Mouse (Mus musculus): Measurements from ENCODE around the gene Tbc1d9b. TPM values are rescaled to one million over a fixed set of nuclear protein-coding genes. Genes with fewer than 3 reads are reported as not detected.

Tbc1d9b gene
- total RNA-seq, 2 experiments from 2014 or later, result 74.0 to 76.4 TPM

GRCm38 (mm10) chr11:50174111-50174729 lies 43.0 kb downstream of the Tbc1d9b start, which contains the start of gene Mrnip:
Gene Mrnip, plus strand, starts transcription at chr11:50174444.
- peak in 1 of 2 experiments; percentile 40 for DNase-seq (ENCODE audit: low spot score in 2 of 2)

- DNase-seq (ENCODE audit: low spot score in 2 of 2), result peak; percentile 97
Measured at GRCm38 (mm10) chr11:50174730-50175187, 43.6 kb downstream of the Tbc1d9b start.

GRCm38 (mm10) chr11:50176351-50176750 lies 45.2 kb downstream of the Tbc1d9b start:
- DNase-seq (ENCODE audit: low spot score in 2 of 2), result no peak

- no peak for DNase-seq (ENCODE audit: low spot score in 2 of 2)
Measured at GRCm38 (mm10) chr11:50177111-50177510, 45.9 kb downstream of the Tbc1d9b start.

- DNase-seq (ENCODE audit: low spot score in 2 of 2), result no peak
Measured at GRCm38 (mm10) chr11:50178532-50179488, 47.6 kb downstream of the Tbc1d9b start.

- no peak for DNase-seq (ENCODE audit: low spot score in 2 of 2)
Measured at GRCm38 (mm10) chr11:50180478-50181231, 49.5 kb downstream of the Tbc1d9b start.

- DNase-seq (ENCODE audit: low spot score in 2 of 2), result no peak
Measured at GRCm38 (mm10) chr11:50182702-50183101, 51.5 kb downstream of the Tbc1d9b start.

- DNase-seq (ENCODE audit: low spot score in 2 of 2), result no peak
Measured at GRCm38 (mm10) chr11:50184788-50185187, 53.6 kb downstream of the Tbc1d9b start.

- no peak for DNase-seq (ENCODE audit: low spot score in 2 of 2)
Measured at GRCm38 (mm10) chr11:50188682-50189081, 57.5 kb downstream of the Tbc1d9b start.

- no peak for DNase-seq (ENCODE audit: low spot score in 2 of 2)
Measured at GRCm38 (mm10) chr11:50190362-50190761, 59.2 kb downstream of the Tbc1d9b start.

GRCm38 (mm10) chr11:50192278-50192677 lies 61.1 kb downstream of the Tbc1d9b start:
- no peak for DNase-seq (ENCODE audit: low spot score in 2 of 2)

- DNase-seq (ENCODE audit: low spot score in 2 of 2), result no peak
Measured at GRCm38 (mm10) chr11:50194070-50194469, 62.9 kb downstream of the Tbc1d9b start.

- no peak for DNase-seq (ENCODE audit: low spot score in 2 of 2)
Measured at GRCm38 (mm10) chr11:50194793-50195192, 63.6 kb downstream of the Tbc1d9b start.

GRCm38 (mm10) chr11:50197500-50197899 lies 66.3 kb downstream of the Tbc1d9b start:
- no peak for DNase-seq (ENCODE audit: low spot score in 2 of 2)

GRCm38 (mm10) chr11:50198219-50198846 lies 67.1 kb downstream of the Tbc1d9b start:
- no peak for DNase-seq (ENCODE audit: low spot score in 2 of 2)

- no peak for DNase-seq (ENCODE audit: low spot score in 2 of 2)
Measured at GRCm38 (mm10) chr11:50198916-50199315, 67.7 kb downstream of the Tbc1d9b start.

- DNase-seq (ENCODE audit: low spot score in 2 of 2), result no peak
Measured at GRCm38 (mm10) chr11:50200613-50201012, 69.4 kb downstream of the Tbc1d9b start.

GRCm38 (mm10) chr11:50201590-50201989 lies 70.4 kb downstream of the Tbc1d9b start:
- DNase-seq (ENCODE audit: low spot score in 2 of 2), result no peak

GRCm38 (mm10) chr11:50203302-50203827 lies 72.2 kb downstream of the Tbc1d9b start:
- DNase-seq (ENCODE audit: low spot score in 2 of 2), result no peak

- DNase-seq (ENCODE audit: low spot score in 2 of 2), result no peak
Measured at GRCm38 (mm10) chr11:50205434-50205833, 74.2 kb downstream of the Tbc1d9b start.

GRCm38 (mm10) chr11:50206037-50206436 lies 74.8 kb downstream of the Tbc1d9b start:
- no peak for DNase-seq (ENCODE audit: low spot score in 2 of 2)

Measured in layer of hippocampus, postnatal 10 days (tissue).